Mouse (Mus musculus): ENCODE measurements around the gene Zfp526.
A peak's percentile ranks its signal among the peaks of the same experiment; 100 is the strongest.

The Zfp526 gene

GRCm38 (mm10) chr7:25221102-25221883 is at the start of gene Zfp526:
Gene Zfp526 (plus strand): TSS chr7:25221425.
- peak; percentile 97 for DNase-seq (ENCODE audit: low spot score in 2 of 2)

- no peak for DNase-seq (ENCODE audit: low spot score in 2 of 2)
Measured at GRCm38 (mm10) chr7:25172669-25173068, 48.6 kb upstream of the Zfp526 start.

GRCm38 (mm10) chr7:25174343-25174742 is 46.9 kb upstream of the Zfp526 start:
- DNase-seq (ENCODE audit: low spot score in 2 of 2) = no peak

- DNase-seq (ENCODE audit: low spot score in 2 of 2) = no peak
Measured at GRCm38 (mm10) chr7:25178317-25178716, 42.9 kb upstream of the Zfp526 start.

- no peak for DNase-seq (ENCODE audit: low spot score in 2 of 2)
Measured at GRCm38 (mm10) chr7:25178787-25179605, 42.2 kb upstream of the Zfp526 start.

GRCm38 (mm10) chr7:25179606-25180161 is 41.5 kb upstream of the Zfp526 start, which contains the start of gene Pou2f2:
Gene Pou2f2 (minus strand): TSS chr7:25179726.
- peak; percentile 47 to 78 for DNase-seq (ENCODE audit: low spot score in 2 of 2)

GRCm38 (mm10) chr7:25180512-25180911 is 40.7 kb upstream of the Zfp526 start:
- no peak for DNase-seq (ENCODE audit: low spot score in 2 of 2)

- DNase-seq (ENCODE audit: low spot score in 2 of 2) = peak; percentile 65 to 85
Measured at GRCm38 (mm10) chr7:25181331-25181790, 39.9 kb upstream of the Zfp526 start.

- no peak for DNase-seq (ENCODE audit: low spot score in 2 of 2)
Measured at GRCm38 (mm10) chr7:25181814-25182213, 39.4 kb upstream of the Zfp526 start.

GRCm38 (mm10) chr7:25184091-25184490 is 37.1 kb upstream of the Zfp526 start:
- no peak for DNase-seq (ENCODE audit: low spot score in 2 of 2)

GRCm38 (mm10) chr7:25187662-25188650 is 33.3 kb upstream of the Zfp526 start:
- peak; percentile 84 to 95 for DNase-seq (ENCODE audit: low spot score in 2 of 2)

- DNase-seq (ENCODE audit: low spot score in 2 of 2) = no peak
Measured at GRCm38 (mm10) chr7:25190806-25191205, 30.4 kb upstream of the Zfp526 start.

- DNase-seq (ENCODE audit: low spot score in 2 of 2) = no peak
Measured at GRCm38 (mm10) chr7:25192110-25192509, 29.1 kb upstream of the Zfp526 start.

GRCm38 (mm10) chr7:25195148-25195547 is 26.1 kb upstream of the Zfp526 start:
- no peak for DNase-seq (ENCODE audit: low spot score in 2 of 2)

- no peak for DNase-seq (ENCODE audit: low spot score in 2 of 2)
Measured at GRCm38 (mm10) chr7:25196107-25196506, 25.1 kb upstream of the Zfp526 start.

GRCm38 (mm10) chr7:25197384-25198018 is 23.7 kb upstream of the Zfp526 start:
- DNase-seq (ENCODE audit: low spot score in 2 of 2) = no peak

GRCm38 (mm10) chr7:25203624-25204023 is 17.6 kb upstream of the Zfp526 start:
- no peak for DNase-seq (ENCODE audit: low spot score in 2 of 2)

GRCm38 (mm10) chr7:25205355-25206093 is 15.7 kb upstream of the Zfp526 start:
- peak; percentile 63 to 78 for DNase-seq (ENCODE audit: low spot score in 2 of 2)

- DNase-seq (ENCODE audit: low spot score in 2 of 2) = peak in 1 of 2 experiments; percentile 67
Measured at GRCm38 (mm10) chr7:25206094-25206830, 15.0 kb upstream of the Zfp526 start.
